Mouse (Mus musculus): ENCODE results near the gene Cald1. TPM values are rescaled to one million over a fixed set of nuclear protein-coding genes. Genes with fewer than 3 reads are reported as not detected.

The Cald1 gene
- total and polyA plus RNA-seq, 2 experiments from 2014 or later, result 28.5 to 40.8 TPM

- H3K4me3 ChIP-seq (ENCODE audit: low read depth, low read length), result 0 out of 2 replicates have a peak overlapping the region, but pooled peaks have one; percentile 2
- no peak for TF ChIP-seq CTCF (IDR thresholded peaks at IDR 0.05; ENCODE audit: low read depth)
- DNase-seq (peak; percentile 5), ATAC-seq (no peak)
- H3K27ac ChIP-seq (ENCODE audit: low read depth, low read length), result no peak overlapping the region
- peaks cover 3% of the 10 kb centered on the region; the same call in 1 of the 2 replicates for H3K4me1 ChIP-seq (ENCODE audit: insufficient read depth)
- H3K9me3 ChIP-seq (ENCODE audit: low read length), result no peaks in the 10 kb centered on the region
- WGBS, result 58% methylated on average over 9 of the region's 9 CpGs
- peak overlapping the region; percentile 1; the same call in 1 of the 2 replicates for H3K9ac ChIP-seq
- peak overlapping the region; percentile 40 for H3K4me2 ChIP-seq (ENCODE audit: low read depth)
- H3K36me3 ChIP-seq (ENCODE audit: insufficient read depth), result no peaks in the 10 kb centered on the region
- H3K27me3 ChIP-seq (ENCODE audit: insufficient read depth, low read length), result no peaks in the 10 kb centered on the region
These were observed 871 bp downstream of the Cald1 start for GRCm38 (mm10) chr6:34599171-34599570.

GRCm38 (mm10) chr6:34599631-34600111 lies 1.4 kb downstream of the Cald1 start:
- Histone ChIP-seq H3K4me2 (ENCODE audit: low read depth) (no peak overlapping the region), H3K9me3 (ENCODE audit: low read length) (no peaks in the 10 kb centered on the region), H3K27me3 (ENCODE audit: insufficient read depth, low read length) (no peaks in the 10 kb centered on the region), H3K4me3 (ENCODE audit: low read depth, low read length) (0 out of 2 replicates have a peak overlapping the region, but pooled peaks have one; percentile 2), H3K4me1 (ENCODE audit: insufficient read depth) (peaks cover 3% of the 10 kb centered on the region; the same call in 1 of the 2 replicates), H3K36me3 (ENCODE audit: insufficient read depth) (no peaks in the 10 kb centered on the region), H3K9ac (peak overlapping the region; percentile 1; the same call in 1 of the 2 replicates), H3K27ac (ENCODE audit: low read depth, low read length) (no peak overlapping the region)
- ATAC-seq (no peak), DNase-seq (no peak)
- 63% methylated on average over 10 of the region's 10 CpGs for WGBS
- no peak for TF ChIP-seq CTCF (IDR thresholded peaks at IDR 0.05; ENCODE audit: low read depth)

- H3K4me2 ChIP-seq (ENCODE audit: low read depth), result no peak overlapping the region
- no peak for TF ChIP-seq CTCF (IDR thresholded peaks at IDR 0.05; ENCODE audit: low read depth)
- peaks cover 3% of the 10 kb centered on the region; the same call in 1 of the 2 replicates for H3K4me1 ChIP-seq (ENCODE audit: insufficient read depth)
- WGBS, result 77% methylated on average over 4 of the region's 4 CpGs
- H3K27me3 ChIP-seq (ENCODE audit: insufficient read depth, low read length), result no peaks in the 10 kb centered on the region
- no peak overlapping the region for H3K27ac ChIP-seq (ENCODE audit: low read depth, low read length)
- no peaks in the 10 kb centered on the region for H3K36me3 ChIP-seq (ENCODE audit: insufficient read depth)
- no peaks in the 10 kb centered on the region for H3K9me3 ChIP-seq (ENCODE audit: low read length)
- DNase-seq (no peak), ATAC-seq (no peak)
- no peak overlapping the region for H3K9ac ChIP-seq
- H3K4me3 ChIP-seq (ENCODE audit: low read depth, low read length), result no peak overlapping the region
These were observed 2.5 kb downstream of the Cald1 start for GRCm38 (mm10) chr6:34600850-34601249.

GRCm38 (mm10) chr6:34602091-34602490 lies 3.8 kb downstream of the Cald1 start:
- Histone ChIP-seq H3K9ac (no peak overlapping the region), H3K27ac (ENCODE audit: low read depth, low read length) (no peak overlapping the region), H3K27me3 (ENCODE audit: insufficient read depth, low read length) (no peaks in the 10 kb centered on the region), H3K36me3 (ENCODE audit: insufficient read depth) (no peaks in the 10 kb centered on the region), H3K9me3 (ENCODE audit: low read length) (no peaks in the 10 kb centered on the region), H3K4me2 (ENCODE audit: low read depth) (no peak overlapping the region), H3K4me1 (ENCODE audit: insufficient read depth) (peaks cover 3% of the 10 kb centered on the region; the same call in 1 of the 2 replicates), H3K4me3 (ENCODE audit: low read depth, low read length) (no peak overlapping the region)
- 73% methylated on average over 2 of the region's 2 CpGs for WGBS
- ATAC-seq, result no peak
- no peak for TF ChIP-seq CTCF (IDR thresholded peaks at IDR 0.05; ENCODE audit: low read depth)
- no peak for DNase-seq

- Histone ChIP-seq H3K4me1 (ENCODE audit: insufficient read depth) (no peaks in the 10 kb centered on the region), H3K4me2 (ENCODE audit: low read depth) (no peak overlapping the region), H3K9ac (no peak overlapping the region), H3K36me3 (ENCODE audit: insufficient read depth) (no peaks in the 10 kb centered on the region), H3K27me3 (ENCODE audit: insufficient read depth, low read length) (no peaks in the 10 kb centered on the region), H3K27ac (ENCODE audit: low read depth, low read length) (no peak overlapping the region), H3K4me3 (ENCODE audit: low read depth, low read length) (no peak overlapping the region), H3K9me3 (ENCODE audit: low read length) (no peaks in the 10 kb centered on the region)
- TF ChIP-seq CTCF (IDR thresholded peaks at IDR 0.05; ENCODE audit: low read depth), result no peak
- ATAC-seq, result no peak
- DNase-seq, result no peak
- WGBS, result 76% methylated on average over 4 of the region's 4 CpGs
These were observed 8.1 kb downstream of the Cald1 start for GRCm38 (mm10) chr6:34606407-34606806.

GRCm38 (mm10) chr6:34608603-34609002 lies 10.3 kb downstream of the Cald1 start:
- WGBS, result 89% methylated on average over 3 of the region's 3 CpGs
- DNase-seq (no peak), ATAC-seq (no peak)
- Histone ChIP-seq H3K27me3 (ENCODE audit: insufficient read depth, low read length) (no peaks in the 10 kb centered on the region), H3K36me3 (ENCODE audit: insufficient read depth) (no peaks in the 10 kb centered on the region), H3K4me3 (ENCODE audit: low read depth, low read length) (no peak overlapping the region), H3K9ac (no peak overlapping the region), H3K4me1 (ENCODE audit: insufficient read depth) (no peaks in the 10 kb centered on the region), H3K9me3 (ENCODE audit: low read length) (no peaks in the 10 kb centered on the region), H3K4me2 (ENCODE audit: low read depth) (no peak overlapping the region), H3K27ac (ENCODE audit: low read depth, low read length) (no peak overlapping the region)
- no peak for TF ChIP-seq CTCF (IDR thresholded peaks at IDR 0.05; ENCODE audit: low read depth)

GRCm38 (mm10) chr6:34609892-34610829 lies 11.9 kb downstream of the Cald1 start:
- Histone ChIP-seq H3K27me3 (ENCODE audit: insufficient read depth, low read length) (no peaks in the 10 kb centered on the region), H3K4me2 (ENCODE audit: low read depth) (no peak overlapping the region), H3K9ac (no peak overlapping the region), H3K36me3 (ENCODE audit: insufficient read depth) (no peaks in the 10 kb centered on the region), H3K9me3 (ENCODE audit: low read length) (no peaks in the 10 kb centered on the region), H3K4me3 (ENCODE audit: low read depth, low read length) (no peak overlapping the region), H3K4me1 (ENCODE audit: insufficient read depth) (no peaks in the 10 kb centered on the region), H3K27ac (ENCODE audit: low read depth, low read length) (no peak overlapping the region)
- ATAC-seq (no peak), DNase-seq (no peak)
- WGBS, result 47% methylated on average over 24 of the region's 24 CpGs
- TF ChIP-seq CTCF (IDR thresholded peaks at IDR 0.05; ENCODE audit: low read depth), result no peak
